Mouse (Mus musculus) midbrain, postnatal 0 days (tissue): ENCODE results near the gene Cdc42bpb. TPM values are rescaled to one million over a fixed set of nuclear protein-coding genes. Genes with fewer than 3 reads are reported as not detected.

Experiments
- ATAC-seq: fragments of 200-750 bp; cut with Nextera tagmentation; 2 replicates; pipeline ENCODE4 v1.8.0; 2017; ENCODE audit warnings: moderate number of reproducible peaks, mild to moderate bottlenecking, moderate TSS enrichment, moderate library complexity; ENCODE audit not compliant: low FRiP score
- DNase-seq: peaks from one replicate; pipeline ENCODE4 v3.0.0-alpha.2; 2015; ENCODE audit warnings: low spot score
- H3K27ac ChIP-seq: fragments of 300-500 bp; sonication (generic); 2 replicates; pipeline ENCODE4 v1.5.1; 2014; ENCODE audit warnings: low read depth, mild to moderate bottlenecking, low read length, mixed read lengths
- H3K27me3 ChIP-seq: fragments of 300-500 bp; sonication (generic); 2 replicates; pipeline ENCODE4 v1.6.1; 2014; ENCODE audit warnings: low read length, control low read depth, mixed read lengths; ENCODE audit not compliant: insufficient read depth
- H3K36me3 ChIP-seq: fragments of 300-500 bp; sonication (generic); 2 replicates; pipeline ENCODE4 v1.6.1; 2014; ENCODE audit warnings: low read length, control low read depth, mixed read lengths; ENCODE audit not compliant: insufficient read depth
- H3K4me1 ChIP-seq: fragments of 300-500 bp; sonication (generic); 2 replicates; pipeline ENCODE4 v1.6.1; 2014; ENCODE audit warnings: mild to moderate bottlenecking, control low read depth, antibody characterized with exemption, low read length, mixed read lengths; ENCODE audit not compliant: insufficient read depth
- H3K4me2 ChIP-seq: fragments of 300-500 bp; sonication (generic); 2 replicates; pipeline ENCODE4 v1.6.1; 2014; ENCODE audit warnings: low read depth, mild to moderate bottlenecking, low read length, mixed read lengths; ENCODE audit not compliant: poor library complexity, severe bottlenecking
- H3K4me3 ChIP-seq: fragments of 300-500 bp; sonication (generic); 2 replicates; pipeline ENCODE4 v1.5.1; 2014; ENCODE audit warnings: low read depth, mild to moderate bottlenecking, low read length, moderate library complexity
- H3K9ac ChIP-seq: fragments of 300-500 bp; sonication (generic); replicated peaks from 2 replicates; pipeline ENCODE4 v1.6.1; 2014; ENCODE audit warnings: mild to moderate bottlenecking, low read length, moderate library complexity, mixed read lengths; ENCODE audit not compliant: poor library complexity, severe bottlenecking
- H3K9me3 ChIP-seq: fragments of 300-500 bp; sonication (generic); 2 replicates; pipeline ENCODE4 v1.6.1; 2016; ENCODE audit warnings: low read length, control low read depth
- CTCF ChIP-seq: IDR thresholded peaks from 2 replicates; pipeline ENCODE4 v1.5.1; 2016; ENCODE audit warnings: antibody characterized with exemption, mild to moderate bottlenecking
- WGBS: fragments of 180-500 bp; shearing (Covaris S2); extraction: QIAGEN DNeasy Blood & Tissue Kit; methylation state at CpG from one replicate; pipeline ENCODE4 v1.1.7; 2014; 5-methylcytosine and 5-hydroxymethylcytosine counted together
- polyA plus RNA-seq: library from polyadenylated mRNA; unstranded; fragments of >200 nt; fragmentation: Nextera tagmentation; extraction: Ambion mirVana; gene quantifications from 2 replicates; pipeline ENCODE4 v1.2.1, GENCODE M21; 2015
- total RNA-seq: library from RNA; depleted of rRNA; stranded (reverse); fragments of >200 nt; gene quantifications from 2 replicates; pipeline ENCODE4 v1.2.3, GENCODE M21; 2014

The Cdc42bpb gene
- total and polyA plus RNA-seq, 2 experiments from 2014 or later, result 35.4 to 259 TPM

DNA sequence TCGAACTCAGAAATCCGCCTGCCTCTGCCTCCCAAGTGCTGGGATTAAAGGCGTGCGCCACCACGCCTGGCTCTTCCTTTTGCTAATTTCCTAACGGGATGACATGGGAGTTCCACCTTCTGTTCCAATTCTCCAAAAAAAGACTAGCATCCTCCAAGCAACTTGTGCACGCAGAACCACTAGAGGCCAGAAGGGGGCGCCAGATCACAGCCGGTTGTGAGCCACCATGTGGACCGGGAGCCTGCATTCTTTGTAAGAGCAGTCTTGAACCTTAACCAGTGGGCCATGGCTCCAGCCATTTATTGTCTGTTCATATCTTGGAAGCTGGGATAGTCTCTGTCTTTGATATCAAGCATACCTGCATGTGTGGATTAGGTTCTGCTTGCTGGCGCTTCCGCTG lies 105.1 kb downstream of the Cdc42bpb start:
- DNase-seq (peak; percentile 83), ATAC-seq (no peak)
- H3K27me3 ChIP-seq, result peaks cover 65% of the 10 kb centered on the region

DNA sequence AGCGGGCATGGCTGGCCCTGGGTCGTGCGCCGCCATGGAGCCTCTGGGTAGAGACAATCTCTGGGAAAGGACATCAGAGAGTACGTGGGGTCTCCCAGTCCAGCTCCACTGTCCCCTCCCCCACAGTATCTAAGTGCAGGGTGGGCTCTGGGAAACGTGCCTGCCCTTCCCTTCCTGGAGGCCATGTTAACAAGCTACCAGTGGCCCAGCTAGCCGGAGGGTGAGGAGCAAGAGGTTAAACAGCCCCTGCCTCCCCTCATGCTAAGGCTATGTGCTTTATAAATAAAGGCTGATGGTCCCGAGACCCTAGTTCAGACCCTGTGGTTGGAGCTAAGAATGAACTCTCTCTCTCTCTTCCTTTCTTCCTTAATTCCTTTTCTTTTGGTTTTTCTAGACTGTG lies 105.6 kb downstream of the Cdc42bpb start:
- H3K27ac ChIP-seq, result no peak overlapping the region
- ATAC-seq, result no peak
- no peaks in the 10 kb centered on the region for H3K9me3 ChIP-seq
- H3K27me3 ChIP-seq, result peaks cover 61% of the 10 kb centered on the region
- peaks cover 3% of the 10 kb centered on the region; the same call in 1 of the 2 replicates for H3K36me3 ChIP-seq
- no peak overlapping the region for H3K9ac ChIP-seq
- no peak for TF ChIP-seq CTCF
- H3K4me3 ChIP-seq, result no peak overlapping the region
- H3K4me1 ChIP-seq, result peaks cover 9% of the 10 kb centered on the region; the same call in 1 of the 2 replicates
- no peak overlapping the region for H3K4me2 ChIP-seq
- WGBS, result 22% methylated on average over 8 of the region's 8 CpGs
- DNase-seq, result no peak

More for the DNA sequence above, 105.1 kb downstream of the Cdc42bpb start:
- peak; percentile 88 for TF ChIP-seq CTCF
- Histone ChIP-seq H3K36me3 (peaks cover 3% of the 10 kb centered on the region; the same call in 1 of the 2 replicates), H3K4me1 (peaks cover 9% of the 10 kb centered on the region; the same call in 1 of the 2 replicates), H3K4me3 (no peak overlapping the region), H3K9ac (no peak overlapping the region), H3K4me2 (no peak overlapping the region), H3K27ac (no peak overlapping the region), H3K9me3 (no peaks in the 10 kb centered on the region)
- 23% methylated on average over 12 of the region's 12 CpGs for WGBS

DNA sequence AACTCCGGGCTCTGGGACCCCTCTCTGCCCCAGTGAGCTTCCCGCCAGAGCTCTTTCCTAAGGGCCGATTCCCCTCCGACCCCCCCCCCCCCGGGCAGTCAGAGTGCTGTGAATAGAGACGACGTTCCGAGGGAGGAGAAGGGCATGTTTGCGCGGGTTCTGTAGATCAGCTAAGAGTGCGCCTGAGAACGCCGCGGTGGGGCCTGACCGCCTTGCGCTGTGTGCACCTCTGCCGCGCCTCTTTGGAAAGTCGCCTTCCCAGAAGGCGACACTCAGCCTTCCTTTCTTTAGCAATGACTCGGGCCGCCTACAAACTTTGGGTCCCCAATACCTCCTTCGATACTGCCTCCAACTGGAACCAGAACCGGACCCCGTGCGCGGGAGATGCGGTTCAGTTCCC lies 106.1 kb downstream of the Cdc42bpb start:
- no peak for TF ChIP-seq CTCF
- H3K36me3 ChIP-seq, result peaks cover under 1% of the 10 kb centered on the region; the same call in 1 of the 2 replicates
- ATAC-seq, result no peak
- WGBS, result 7% methylated on average over 23 of the region's 28 CpGs
- no peak overlapping the region for H3K9ac ChIP-seq
- no peak overlapping the region for H3K4me3 ChIP-seq
- DNase-seq, result no peak
- no peak overlapping the region for H3K27ac ChIP-seq
- H3K9me3 ChIP-seq, result no peaks in the 10 kb centered on the region
- no peak overlapping the region for H3K4me2 ChIP-seq
- H3K27me3 ChIP-seq, result peaks cover 55% of the 10 kb centered on the region
- H3K4me1 ChIP-seq, result peaks cover 9% of the 10 kb centered on the region; the same call in 1 of the 2 replicates

DNA sequence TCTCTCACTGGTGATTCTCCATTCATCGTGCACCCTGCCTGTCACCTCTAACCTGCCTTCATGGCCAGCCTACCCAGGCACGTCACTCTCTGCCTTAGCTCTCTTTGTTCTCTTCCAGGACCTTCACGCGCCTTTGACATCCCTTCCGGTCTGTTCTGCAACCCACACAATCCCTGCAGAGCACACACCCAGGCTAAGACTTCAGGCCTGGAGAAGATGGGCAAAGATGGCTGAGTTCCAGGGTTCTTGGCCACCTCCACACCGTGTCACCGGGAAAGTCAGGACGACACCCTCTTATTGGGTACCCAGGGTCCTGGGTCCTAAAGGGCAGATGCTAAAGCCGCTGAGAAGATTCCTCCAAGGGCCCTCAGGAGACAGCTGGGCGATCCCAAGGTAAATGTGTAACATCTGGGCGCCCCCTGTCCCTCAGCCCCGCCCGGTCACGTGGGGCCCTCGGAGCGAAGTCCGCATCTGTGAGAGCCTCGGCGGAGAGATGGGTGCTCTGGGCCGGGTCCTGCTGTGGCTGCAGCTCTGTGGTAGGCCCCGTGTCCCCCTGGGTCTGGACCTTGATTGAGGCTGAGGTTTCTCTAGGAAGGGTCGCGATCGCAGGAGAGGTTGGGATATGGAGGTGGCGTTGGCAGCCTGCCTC lies 106.8 kb downstream of the Cdc42bpb start, which contains the start of gene Amn:
Gene Amn (plus strand): TSS at position 467 of the 649 bp plus-strand sequence.
- H3K9ac ChIP-seq, result no peak within 1 kb of the TSS
- H3K4me2 ChIP-seq, result no peak within 1 kb of the TSS
- H3K27me3 ChIP-seq, result peaks cover 48% of the 10 kb centered on the region
- H3K27ac ChIP-seq, result no peak within 1 kb of the TSS
- DNase-seq, result no peak
- no peak for ATAC-seq
- no peaks in the 10 kb centered on the region for H3K9me3 ChIP-seq
- no peak for TF ChIP-seq CTCF
- H3K36me3 ChIP-seq, result no peaks in the 10 kb centered on the region
- peaks cover 9% of the 10 kb centered on the region; the same call in 1 of the 2 replicates for H3K4me1 ChIP-seq
- H3K4me3 ChIP-seq, result no peak within 1 kb of the TSS
- WGBS, result 39% methylated on average over 25 of the region's 25 CpGs

DNA sequence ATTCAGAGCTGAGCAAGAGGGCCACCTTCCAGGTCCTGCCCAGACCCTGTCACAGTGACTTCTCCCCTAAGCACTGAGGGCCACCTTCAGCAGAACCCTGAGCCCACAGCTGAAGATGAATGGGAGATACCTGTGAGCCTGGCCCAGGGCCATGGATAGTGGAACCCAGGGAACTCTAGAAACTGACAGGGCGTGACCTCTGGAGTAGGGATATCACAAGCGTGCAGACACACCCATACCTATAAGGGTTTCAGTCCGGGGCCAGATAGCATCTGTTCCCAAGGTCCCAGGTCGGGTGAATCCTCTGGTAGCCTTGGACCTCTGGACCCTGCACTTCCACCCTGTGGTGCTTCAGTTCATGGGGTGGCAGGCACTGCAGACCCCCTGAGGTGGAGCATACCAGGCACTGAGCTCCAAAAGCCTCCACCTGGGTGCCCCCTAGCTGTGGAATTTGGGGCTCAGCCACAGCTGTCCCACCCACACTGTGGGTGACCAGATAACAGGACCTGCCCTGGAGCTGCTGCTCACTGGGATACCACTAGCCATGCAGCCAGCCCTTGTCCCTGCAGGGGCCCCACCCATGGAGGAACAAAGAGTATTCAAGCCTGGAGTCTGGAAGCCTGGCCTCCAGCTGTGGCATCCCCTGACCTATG lies 109.7 kb downstream of the Cdc42bpb start:
- Histone ChIP-seq H3K27ac (no peak overlapping the region), H3K36me3 (peaks cover 20% of the 10 kb centered on the region), H3K9ac (no peak overlapping the region), H3K4me3 (no peak overlapping the region), H3K9me3 (no peaks in the 10 kb centered on the region), H3K4me1 (0 out of 2 replicates have a peak, but pooled peaks cover 3% of the 10 kb centered on the region), H3K27me3 (peaks cover 24% of the 10 kb centered on the region), H3K4me2 (no peak overlapping the region)
- 75% methylated on average over 4 of the region's 4 CpGs for WGBS
- no peak for TF ChIP-seq CTCF
- ATAC-seq (no peak), DNase-seq (no peak)

DNA sequence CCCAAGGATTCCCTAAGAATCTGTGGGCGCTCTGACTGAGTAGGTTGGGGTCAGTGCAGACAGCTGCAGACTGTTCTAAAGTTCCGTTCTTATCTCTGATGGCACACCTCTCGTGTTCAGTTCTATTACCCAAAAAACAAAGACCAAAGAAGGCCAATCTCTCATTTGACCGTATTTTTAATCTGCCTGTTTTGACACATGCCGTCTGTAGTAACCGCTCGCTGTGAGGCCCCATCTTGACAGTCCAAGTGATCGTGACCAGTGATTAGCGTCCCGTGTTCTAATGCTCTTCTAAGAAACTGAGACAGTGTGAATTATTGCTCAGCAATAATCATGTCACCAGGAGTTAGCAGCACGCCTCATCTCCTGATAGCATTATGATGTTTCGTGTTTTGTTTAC lies 110.9 kb downstream of the Cdc42bpb start:
- Histone ChIP-seq H3K27ac (no peak overlapping the region), H3K27me3 (peaks cover 21% of the 10 kb centered on the region), H3K4me3 (no peak overlapping the region), H3K9ac (no peak overlapping the region), H3K4me2 (no peak overlapping the region), H3K9me3 (no peaks in the 10 kb centered on the region), H3K36me3 (peaks cover 27% of the 10 kb centered on the region), H3K4me1 (no peaks in the 10 kb centered on the region)
- 71% methylated on average over 12 of the region's 12 CpGs for WGBS
- no peak for DNase-seq
- TF ChIP-seq CTCF, result no peak
- ATAC-seq, result no peak
